Mouse (Mus musculus) C2C12 (cell line): ENCODE results near the gene Grcc10. TPM values are rescaled to one million over a fixed set of nuclear protein-coding genes. Genes with fewer than 3 reads are reported as not detected.

Experiments
- H3K27me3 ChIP-seq: one replicate; pipeline ENCODE4 v1.6.1; 2011; ENCODE audit not compliant: control insufficient read depth, insufficient read depth, insufficient read length
- H3K36me3 ChIP-seq: one replicate; pipeline ENCODE4 v1.6.1; 2011; ENCODE audit not compliant: control insufficient read depth, insufficient read depth
- H3K4me3 ChIP-seq: one replicate; pipeline ENCODE4 v1.5.1; 2011; ENCODE audit warnings: mild to moderate bottlenecking, control low read depth; ENCODE audit not compliant: poor library complexity, insufficient read depth, severe bottlenecking
- H3K79me2 ChIP-seq: one replicate; pipeline ENCODE4 v1.6.1; 2011; ENCODE audit not compliant: control insufficient read depth, insufficient read depth
- H3K79me3 ChIP-seq: one replicate; pipeline ENCODE4 v1.6.1; 2011; ENCODE audit warnings: low read depth, control low read depth
- H3ac ChIP-seq: one replicate; pipeline ENCODE3; 2011; ENCODE audit warnings: low read depth; ENCODE audit not compliant: control insufficient read depth, insufficient read length
- CEBPB ChIP-seq: IDR thresholded peaks from one replicate; pipeline ENCODE4 v1.6.1; 2011; ENCODE audit warnings: low read depth, mild to moderate bottlenecking, control low read depth, moderate library complexity
- CTCF ChIP-seq: IDR thresholded peaks from one replicate; pipeline ENCODE4 v1.5.1; 2011; ENCODE audit not compliant: control insufficient read depth, insufficient read depth, insufficient read length
- FOSL1 ChIP-seq: IDR thresholded peaks from one replicate; pipeline ENCODE4 v1.8.0; 2011; ENCODE audit warnings: mild to moderate bottlenecking, low read length; ENCODE audit not compliant: poor library complexity, insufficient read depth, severe bottlenecking
- MAX ChIP-seq: IDR thresholded peaks from one replicate; pipeline ENCODE4 v1.6.1; 2011; ENCODE audit warnings: mild to moderate bottlenecking, control low read depth
- MYOD1 ChIP-seq: IDR thresholded peaks from one replicate; pipeline ENCODE4 v1.6.1; 2011; ENCODE audit warnings: low read depth; ENCODE audit not compliant: control insufficient read depth, insufficient read length
- MYOG ChIP-seq: IDR thresholded peaks from one replicate; pipeline ENCODE4 v1.6.1; 2011; ENCODE audit not compliant: control insufficient read depth, insufficient read length; ENCODE audit errors: extremely low read depth
- USF1 ChIP-seq: IDR thresholded peaks from one replicate; pipeline ENCODE4 v1.6.1; 2011; ENCODE audit warnings: low read depth, mild to moderate bottlenecking, control low read depth, moderate library complexity
- polyA plus RNA-seq: library from polyadenylated mRNA; unstranded; fragments of >200 nt; fragmentation: generic; extraction: Trizol; gene quantifications from one replicate; pipeline ENCODE4 v1.2.1, GENCODE M21; 2012; ENCODE audit warnings: missing spikeins

Grcc10 gene
- polyA plus RNA-seq, 1 experiment, result 294 TPM

GRCm38 (mm10) chr6:124699366-124699765, 41.8 kb downstream of the Grcc10 start:
- Histone ChIP-seq H3K79me2 (no peaks in the 10 kb centered on the region), H3K79me3 (no peaks in the 10 kb centered on the region), H3ac (no peak overlapping the region), H3K27me3 (no peaks in the 10 kb centered on the region), H3K36me3 (peaks cover 41% of the 10 kb centered on the region), H3K4me3 (no peak overlapping the region)
- TF ChIP-seq MAX (no peak), USF1 (no peak), MYOD1 (no peak), MYOG (no peak), FOSL1 (no peak)

GRCm38 (mm10) chr6:124698751-124699150, 42.4 kb downstream of the Grcc10 start:
- no peak for TF ChIP-seq CEBPB
- no peak for TF ChIP-seq MAX
- no peak for TF ChIP-seq FOSL1
- TF ChIP-seq MYOD1, result no peak
- TF ChIP-seq CTCF, result no peak
- no peak for TF ChIP-seq USF1
- no peak for TF ChIP-seq MYOG
- Histone ChIP-seq H3K27me3 (no peaks in the 10 kb centered on the region), H3K36me3 (peaks cover 35% of the 10 kb centered on the region), H3K79me2 (no peaks in the 10 kb centered on the region), H3ac (no peak overlapping the region), H3K4me3 (no peak overlapping the region), H3K79me3 (peaks cover under 1% of the 10 kb centered on the region)

GRCm38 (mm10) chr6:124696441-124697150, 44.6 kb downstream of the Grcc10 start:
- Histone ChIP-seq H3K27me3 (no peaks in the 10 kb centered on the region), H3K4me3 (no peak overlapping the region), H3K36me3 (peaks cover 14% of the 10 kb centered on the region), H3K79me2 (no peaks in the 10 kb centered on the region), H3ac (no peak overlapping the region), H3K79me3 (peaks cover 2% of the 10 kb centered on the region)
- TF ChIP-seq USF1 (no peak), CEBPB (no peak), FOSL1 (no peak), MYOD1 (no peak), MAX (no peak), CTCF (no peak), MYOG (no peak)

GRCm38 (mm10) chr6:124694166-124694955, 46.8 kb downstream of the Grcc10 start:
- TF ChIP-seq CTCF (no peak), USF1 (no peak), MAX (no peak), CEBPB (no peak), MYOG (no peak), FOSL1 (no peak), MYOD1 (no peak)
- Histone ChIP-seq H3K36me3 (peaks cover 5% of the 10 kb centered on the region), H3K79me2 (no peaks in the 10 kb centered on the region), H3K4me3 (no peak overlapping the region), H3K79me3 (peaks cover 2% of the 10 kb centered on the region), H3ac (no peak overlapping the region), H3K27me3 (no peaks in the 10 kb centered on the region)

- Histone ChIP-seq H3K79me2 (no peaks in the 10 kb centered on the region), H3ac (no peak overlapping the region), H3K4me3 (no peak overlapping the region), H3K27me3 (no peaks in the 10 kb centered on the region), H3K36me3 (peaks cover 5% of the 10 kb centered on the region), H3K79me3 (peaks cover 2% of the 10 kb centered on the region)
- TF ChIP-seq CEBPB (no peak), MAX (no peak), MYOD1 (no peak), CTCF (no peak), USF1 (no peak), MYOG (no peak), FOSL1 (no peak)
Measured at GRCm38 (mm10) chr6:124693243-124693981, 47.8 kb downstream of the Grcc10 start.
